Mouse (Mus musculus): ENCODE results near the gene Spef1. TPM values are rescaled to one million over a fixed set of nuclear protein-coding genes. Genes with fewer than 3 reads are reported as not detected.
A peak's percentile ranks its signal among the peaks of the same experiment; 100 is the strongest.
"Not testable (repeated sequence)": the region's sequence is repeated elsewhere in the genome, so short reads cannot be mapped to it uniquely, and the experiment has no call there.

The Spef1 gene
- total RNA-seq (2014; rRNA removed) (15.5 and 17.3 TPM in 2 replicates), polyA plus RNA-seq (2015; fragmentation: Nextera tagmentation; extraction: Ambion mirVana) (7.8 and 8.9 TPM in 2 replicates)

DNA sequence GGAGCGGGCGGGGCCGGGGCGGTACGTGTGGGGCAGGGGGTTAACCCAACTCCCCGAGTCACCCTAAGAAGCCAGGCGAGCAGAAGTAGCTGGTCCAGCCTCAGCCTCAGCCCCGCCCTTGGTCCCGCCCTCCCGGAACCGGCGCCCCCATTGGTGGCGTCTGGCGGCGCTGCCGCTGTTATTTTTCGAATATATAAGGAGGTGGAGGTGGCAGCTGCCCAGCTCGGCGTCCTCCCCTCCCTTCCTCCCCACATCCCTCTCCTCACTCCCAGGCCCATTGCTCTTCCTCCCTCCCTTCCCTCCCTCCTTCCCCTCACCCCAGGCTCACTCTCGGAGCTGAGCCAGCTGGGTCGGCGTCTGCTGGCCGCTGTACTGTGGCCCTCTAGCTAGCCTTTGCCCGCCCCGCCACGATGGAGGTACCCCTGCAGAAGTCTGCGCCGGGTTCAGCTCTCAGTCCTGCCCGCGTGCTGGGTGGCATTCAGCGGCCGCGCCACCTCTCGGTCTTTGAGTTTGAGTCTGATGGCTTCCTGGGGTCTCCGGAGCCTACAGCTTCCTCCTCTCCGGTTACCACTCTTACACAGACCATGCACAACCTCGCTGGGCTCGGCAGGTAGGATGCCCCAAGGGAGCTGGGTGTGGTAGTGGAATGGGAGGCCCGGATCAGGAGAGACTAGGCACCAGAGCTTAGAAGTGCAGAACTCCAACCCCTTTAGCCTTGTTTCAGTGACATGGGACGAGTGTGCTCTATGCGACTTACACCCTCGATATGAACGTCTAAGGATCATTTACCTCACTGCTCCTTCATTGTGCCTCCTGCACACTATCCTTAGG lies at the start of gene Spef1, which contains the start of gene Cdc25b:
TSS of gene Spef1 (minus strand) at position 512 of the 831 bp plus-strand sequence.
TSS of gene Cdc25b (plus strand) at position 179 of the 831 bp plus-strand sequence.
- no peaks in the 10 kb centered on the region for H3K27me3 ChIP-seq (ENCODE audit: insufficient read depth, low read length)
- H3K4me2 ChIP-seq (ENCODE audit: low read depth, low read length), result peak within 1 kb of the TSS; percentile 69
- H3K4me1 ChIP-seq (ENCODE audit: insufficient read depth, low read length), result peaks cover 17% of the 10 kb centered on the region
- no peaks in the 10 kb centered on the region for H3K36me3 ChIP-seq (ENCODE audit: insufficient read depth, low read length)
- H3K27ac ChIP-seq, result peak within 1 kb of the TSS; percentile 46; the same call in 1 of the 2 replicates
- WGBS, result under 1% methylated on average over 42 of the region's 43 CpGs
- ATAC-seq (peak; percentile 89), DNase-seq (ENCODE audit: low spot score) (peak; percentile 88)
- peak within 1 kb of the TSS; percentile 53 for H3K9ac ChIP-seq (replicated peaks; ENCODE audit: low read length)
- TF ChIP-seq CTCF (IDR thresholded peaks at IDR 0.05; ENCODE audit: low read depth), result peak; percentile 41
- H3K9me3 ChIP-seq (ENCODE audit: low read length), result no peaks in the 10 kb centered on the region
- H3K4me3 ChIP-seq (ENCODE audit: low read length), result peak within 1 kb of the TSS; percentile 49

- H3K27ac ChIP-seq, result no peak overlapping the region
- peaks cover 6% of the 10 kb centered on the region for H3K4me1 ChIP-seq (ENCODE audit: insufficient read depth, low read length)
- no peaks in the 10 kb centered on the region for H3K9me3 ChIP-seq (ENCODE audit: low read length)
- no peak overlapping the region for H3K9ac ChIP-seq (replicated peaks; ENCODE audit: low read length)
- peak overlapping the region; percentile 95; the same call in 1 of the 2 replicates for H3K4me2 ChIP-seq (ENCODE audit: low read depth, low read length)
- ATAC-seq (no peak), DNase-seq (ENCODE audit: low spot score) (no peak)
- 75% methylated on average over 7 of the region's 7 CpGs for WGBS
- H3K4me3 ChIP-seq (ENCODE audit: low read length), result no peak overlapping the region
- no peak for TF ChIP-seq CTCF (IDR thresholded peaks at IDR 0.05; ENCODE audit: low read depth)
- H3K27me3 ChIP-seq (ENCODE audit: insufficient read depth, low read length), result no peaks in the 10 kb centered on the region
- H3K36me3 ChIP-seq (ENCODE audit: insufficient read depth, low read length), result no peaks in the 10 kb centered on the region
Observed at GRCm38 (mm10) chr2:131234970-131235635, 48.0 kb upstream of the Spef1 start.

- H3K9me3 ChIP-seq (ENCODE audit: low read length), result no peaks in the 10 kb centered on the region
- DNase-seq (ENCODE audit: low spot score) (no peak), ATAC-seq (no peak)
- H3K27ac ChIP-seq, result peak overlapping the region; percentile 58; the same call in 1 of the 2 replicates
- no peaks in the 10 kb centered on the region for H3K27me3 ChIP-seq (ENCODE audit: insufficient read depth, low read length)
- no peak for TF ChIP-seq CTCF (IDR thresholded peaks at IDR 0.05; ENCODE audit: low read depth)
- peak overlapping the region; percentile 95 for H3K4me2 ChIP-seq (ENCODE audit: low read depth, low read length)
- peak overlapping the region; percentile 48 for H3K4me3 ChIP-seq (ENCODE audit: low read length)
- 12% methylated on average over 28 of the region's 28 CpGs for WGBS
- peaks cover 6% of the 10 kb centered on the region for H3K4me1 ChIP-seq (ENCODE audit: insufficient read depth, low read length)
- peak overlapping the region; percentile 57 for H3K9ac ChIP-seq (replicated peaks; ENCODE audit: low read length)
- H3K36me3 ChIP-seq (ENCODE audit: insufficient read depth, low read length), result no peaks in the 10 kb centered on the region
Observed at GRCm38 (mm10) chr2:131234127-131234650, 47.1 kb upstream of the Spef1 start.

DNA sequence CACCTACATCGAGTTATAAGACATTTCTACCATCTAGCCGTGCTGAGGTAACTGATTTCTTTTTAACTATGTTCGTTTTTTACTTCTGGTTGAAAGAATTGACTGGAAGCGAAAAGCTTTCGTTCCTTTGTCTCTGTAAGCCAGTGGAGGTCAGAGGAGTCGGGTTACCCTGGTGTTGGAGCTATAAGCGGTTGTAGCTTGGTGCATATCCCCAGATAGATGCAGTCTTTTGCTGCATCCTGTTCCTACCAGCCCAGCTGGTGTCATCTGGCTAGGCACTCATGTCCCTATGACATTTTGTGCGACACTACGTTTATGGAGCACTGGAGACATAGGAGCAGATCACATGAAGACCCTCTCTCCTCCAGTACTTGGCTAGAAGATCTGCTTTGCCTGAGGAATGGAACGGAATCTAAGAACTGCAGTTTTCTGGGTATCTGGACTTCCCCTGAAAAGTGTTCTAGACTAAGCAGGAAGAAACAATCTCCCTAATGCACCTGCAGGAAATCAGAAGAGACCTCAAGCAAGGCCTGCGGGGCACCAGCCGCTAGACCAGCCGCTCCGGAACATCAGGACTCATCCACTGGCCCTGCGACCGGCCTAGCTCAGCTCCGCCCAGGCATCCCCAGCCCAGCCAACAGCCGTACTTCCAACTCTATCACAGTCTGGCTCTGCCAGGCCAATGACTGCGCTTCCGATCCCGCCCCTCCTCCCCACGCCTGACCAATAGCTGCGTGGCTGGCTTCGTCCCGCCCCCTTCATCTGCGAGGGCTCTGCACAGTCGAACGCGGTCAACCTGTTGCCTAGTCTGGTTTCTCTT lies 46.4 kb upstream of the Spef1 start, which contains the start of gene Mavs:
TSS of gene Mavs (plus strand) at position 757 of the 820 bp plus-strand sequence.
- Histone ChIP-seq H3K9ac (replicated peaks; ENCODE audit: low read length) (peak within 1 kb of the TSS; percentile 57), H3K27ac (peak within 1 kb of the TSS; percentile 60; the same call in 1 of the 2 replicates), H3K9me3 (ENCODE audit: low read length) (no peaks in the 10 kb centered on the region), H3K27me3 (ENCODE audit: insufficient read depth, low read length) (no peaks in the 10 kb centered on the region), H3K36me3 (ENCODE audit: insufficient read depth, low read length) (no peaks in the 10 kb centered on the region), H3K4me1 (ENCODE audit: insufficient read depth, low read length) (peaks cover 6% of the 10 kb centered on the region), H3K4me2 (ENCODE audit: low read depth, low read length) (peak within 1 kb of the TSS; percentile 95), H3K4me3 (ENCODE audit: low read length) (peak within 1 kb of the TSS; percentile 48)
- ATAC-seq (peak; percentile 100), DNase-seq (ENCODE audit: low spot score) (peak; percentile 96)
- 7% methylated on average over 29 of the region's 29 CpGs for WGBS
- TF ChIP-seq CTCF (IDR thresholded peaks at IDR 0.05; ENCODE audit: low read depth), result no peak

DNA sequence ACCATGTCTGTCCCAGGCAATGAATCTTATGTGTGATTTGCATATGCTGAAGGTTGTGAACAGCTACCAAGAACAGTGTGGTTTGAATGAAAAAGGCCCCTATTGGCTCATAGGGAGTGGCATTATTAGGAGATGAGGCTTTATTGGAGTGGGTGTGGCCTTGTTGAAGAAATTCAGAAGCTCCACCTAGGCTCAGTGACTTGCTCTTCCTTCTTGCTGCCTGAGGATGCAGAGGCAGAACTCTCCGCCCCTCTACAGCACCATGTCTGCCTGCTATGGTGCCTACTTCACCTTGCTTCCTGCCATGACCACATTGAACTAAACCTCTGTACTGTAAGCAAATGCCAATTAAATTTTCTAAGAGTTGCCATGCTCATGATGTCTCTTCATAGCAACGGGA lies 45.5 kb upstream of the Spef1 start:
- H3K4me3 ChIP-seq (ENCODE audit: low read length), result no peak overlapping the region
- 93% methylated on average over 2 of the region's 2 CpGs for WGBS
- no peak overlapping the region for H3K4me2 ChIP-seq (ENCODE audit: low read depth, low read length)
- H3K9ac ChIP-seq (replicated peaks; ENCODE audit: low read length), result no peak overlapping the region
- H3K27ac ChIP-seq, result no peak overlapping the region
- ATAC-seq, result no peak
- DNase-seq (ENCODE audit: low spot score), result no peak
- peaks cover 6% of the 10 kb centered on the region for H3K4me1 ChIP-seq (ENCODE audit: insufficient read depth, low read length)
- no peak for TF ChIP-seq CTCF (IDR thresholded peaks at IDR 0.05; ENCODE audit: low read depth)
- no peaks in the 10 kb centered on the region for H3K9me3 ChIP-seq (ENCODE audit: low read length)
- no peaks in the 10 kb centered on the region for H3K27me3 ChIP-seq (ENCODE audit: insufficient read depth, low read length)
- no peaks in the 10 kb centered on the region for H3K36me3 ChIP-seq (ENCODE audit: insufficient read depth, low read length)

GRCm38 (mm10) chr2:131227243-131227642 lies 40.2 kb upstream of the Spef1 start:
- Histone ChIP-seq H3K4me1 (ENCODE audit: insufficient read depth, low read length) (no peaks in the 10 kb centered on the region), H3K4me2 (ENCODE audit: low read depth, low read length) (no peak overlapping the region), H3K27me3 (ENCODE audit: insufficient read depth, low read length) (no peaks in the 10 kb centered on the region), H3K36me3 (ENCODE audit: insufficient read depth, low read length) (no peaks in the 10 kb centered on the region), H3K4me3 (ENCODE audit: low read length) (no peak overlapping the region), H3K27ac (no peak overlapping the region), H3K9me3 (ENCODE audit: low read length) (no peaks in the 10 kb centered on the region), H3K9ac (replicated peaks; ENCODE audit: low read length) (no peak overlapping the region)
- no peak for ATAC-seq
- no peak for DNase-seq (ENCODE audit: low spot score)
- whole genome bisulfite sequencing, result 93% methylated on average over 3 of the region's 3 CpGs
- no peak for TF ChIP-seq CTCF (IDR thresholded peaks at IDR 0.05; ENCODE audit: low read depth)

GRCm38 (mm10) chr2:131226669-131227068 lies 39.6 kb upstream of the Spef1 start:
- H3K27ac ChIP-seq; H3K9ac ChIP-seq (replicated peaks; ENCODE audit: low read length); H3K36me3 ChIP-seq (ENCODE audit: insufficient read depth, low read length); H3K4me2 ChIP-seq (ENCODE audit: low read depth, low read length); H3K4me3 ChIP-seq (ENCODE audit: low read length); H3K27me3 ChIP-seq (ENCODE audit: insufficient read depth, low read length); H3K9me3 ChIP-seq (ENCODE audit: low read length); ATAC-seq; DNase-seq (ENCODE audit: low spot score); H3K4me1 ChIP-seq (ENCODE audit: insufficient read depth, low read length): not testable (repeated sequence)
- WGBS, result 78% methylated on average over 2 of the region's 2 CpGs
